In the genomic region with DNA sequence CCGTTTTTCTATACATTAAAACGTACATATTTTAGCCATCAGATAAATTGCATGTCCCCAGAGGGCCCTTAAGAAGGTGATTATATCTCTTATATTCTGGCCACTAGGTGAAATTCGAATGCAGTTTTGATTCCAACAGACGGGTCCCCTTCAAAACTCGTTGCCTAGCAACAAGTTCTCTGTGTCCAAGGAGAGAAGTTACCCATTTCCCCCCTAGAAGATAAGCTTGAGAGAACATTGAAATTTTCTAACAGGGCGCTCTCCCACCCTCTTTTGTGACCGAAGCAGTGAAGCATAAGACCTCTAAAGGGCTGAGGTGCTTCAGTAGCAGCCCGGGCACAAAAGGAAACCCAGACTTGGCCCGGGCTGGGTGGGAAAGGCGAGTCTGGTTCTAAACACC, we compare ENCODE assay signal across 7 mouse cellular contexts. TPM values are rescaled to one million over a fixed set of nuclear protein-coding genes. Genes with fewer than 3 reads are reported as not detected.
DNase-seq lines count a peak whose midpoint lies in the region; ATAC-seq and TF ChIP-seq lines count a peak whose summit lies in the region.

A gene (plus strand): TSS at position 324 of the 400 bp plus-strand sequence.

- TF ChIP-seq POLR2A in embryonic fibroblast, embryonic 13.5 days (IDR thresholded peaks at IDR 0.05; ENCODE audit: low read depth, low read length) = no peak

- H3K9me3 ChIP-seq in lung, postnatal 0 days (ENCODE audit: low read length) = no peaks in the 10 kb centered on the region
- H3K9me3 ChIP-seq in limb, embryonic 13.5 days = no peaks in the 10 kb centered on the region
- no peaks in the 10 kb centered on the region for H3K9me3 ChIP-seq in stomach, embryonic 14.5 days (ENCODE audit: control insufficient read depth, low read depth, low read length)

- H3K4me3 ChIP-seq in lung, postnatal 0 days (ENCODE audit: low read depth, low read length) = peak within 1 kb of the TSS; percentile 53
- peak within 1 kb of the TSS; percentile 58 for H3K4me3 ChIP-seq in embryonic fibroblast, embryonic 13.5 days (ENCODE audit: insufficient read depth, low read length)
- peak within 1 kb of the TSS; percentile 57 for H3K4me3 ChIP-seq in limb, embryonic 13.5 days
- peak within 1 kb of the TSS; percentile 49 for H3K4me3 ChIP-seq in stomach, embryonic 14.5 days (ENCODE audit: low read depth, low read length)

- 16% methylated on average over 10 of the region's 10 CpGs for WGBS in lung, postnatal 0 days
- WGBS in limb, embryonic 13.5 days = 19% methylated on average over 10 of the region's 10 CpGs
- WGBS in stomach, embryonic 14.5 days = 14% methylated on average over 10 of the region's 10 CpGs

- no peaks in the 10 kb centered on the region for H3K36me3 ChIP-seq in lung, postnatal 0 days (ENCODE audit: insufficient read depth, low read length)
- H3K36me3 ChIP-seq in limb, embryonic 13.5 days = no peaks in the 10 kb centered on the region
- H3K36me3 ChIP-seq in stomach, embryonic 14.5 days (ENCODE audit: control insufficient read depth, insufficient read depth, low read length) = no peaks in the 10 kb centered on the region

- peak; percentile 42 for DNase-seq in lung, postnatal 0 days (ENCODE audit: low spot score)
- DNase-seq in lung, postnatal 14 days = no peak
- DNase-seq in thymus, postnatal 0 days (ENCODE audit: low spot score) = no peak

- TF ChIP-seq EP300 in lung, postnatal 0 days (IDR thresholded peaks at IDR 0.05) = no peak

- no peaks in the 10 kb centered on the region for H3K27me3 ChIP-seq in lung, postnatal 0 days (replicated peaks; ENCODE audit: insufficient read depth, low read length)
- peaks cover 10% of the 10 kb centered on the region for H3K27me3 ChIP-seq in limb, embryonic 13.5 days
- H3K27me3 ChIP-seq in stomach, embryonic 14.5 days (ENCODE audit: control insufficient read depth, insufficient read depth, low read length) = no peaks in the 10 kb centered on the region

- peak within 1 kb of the TSS; percentile 76 for H3K4me2 ChIP-seq in lung, postnatal 0 days (replicated peaks; ENCODE audit: low read depth, low read length)
- H3K4me2 ChIP-seq in limb, embryonic 13.5 days (replicated peaks) = peak within 1 kb of the TSS; percentile 80
- peak within 1 kb of the TSS; percentile 74 for H3K4me2 ChIP-seq in stomach, embryonic 14.5 days (replicated peaks; ENCODE audit: low read depth, low read length)

- peaks cover 5% of the 10 kb centered on the region; the same call in 1 of the 2 replicates for H3K4me1 ChIP-seq in lung, postnatal 0 days (ENCODE audit: insufficient read depth, low read depth, low read length)
- H3K4me1 ChIP-seq in embryonic fibroblast, embryonic 13.5 days (ENCODE audit: control insufficient read depth, insufficient read depth, low read length) = no peaks in the 10 kb centered on the region
- peaks cover 5% of the 10 kb centered on the region; the same call in 1 of the 2 replicates for H3K4me1 ChIP-seq in limb, embryonic 13.5 days
- peaks cover 7% of the 10 kb centered on the region; the same call in 1 of the 2 replicates for H3K4me1 ChIP-seq in stomach, embryonic 14.5 days (ENCODE audit: control insufficient read depth, insufficient read depth, low read length)

- peak within 1 kb of the TSS; percentile 26; the same call in 1 of the 2 replicates for H3K9ac ChIP-seq in lung, postnatal 0 days (replicated peaks; ENCODE audit: low read depth)
- peak within 1 kb of the TSS; percentile 62 for H3K9ac ChIP-seq in limb, embryonic 13.5 days
- peak within 1 kb of the TSS; percentile 38 for H3K9ac ChIP-seq in stomach, embryonic 14.5 days (replicated peaks; ENCODE audit: low read depth, low read length)

- TF ChIP-seq CTCF in lung, postnatal 0 days (IDR thresholded peaks at IDR 0.05) = no peak
- TF ChIP-seq CTCF in embryonic fibroblast, embryonic 13.5 days (IDR thresholded peaks at IDR 0.05; ENCODE audit: borderline replicate concordance, insufficient read depth, low read length) = no peak

- H3K27ac ChIP-seq in lung, postnatal 0 days (ENCODE audit: low read length) = 0 out of 2 replicates have a peak within 1 kb of the TSS, but pooled peaks have one; percentile 26
- no peak within 1 kb of the TSS for H3K27ac ChIP-seq in embryonic fibroblast, embryonic 13.5 days (ENCODE audit: insufficient read depth, low read length)
- H3K27ac ChIP-seq in limb, embryonic 13.5 days = no peak within 1 kb of the TSS
- 0 out of 2 replicates have a peak within 1 kb of the TSS, but pooled peaks have one; percentile 21 for H3K27ac ChIP-seq in stomach, embryonic 14.5 days (ENCODE audit: low read length)

- no peak for ATAC-seq in lung, postnatal 0 days
- ATAC-seq in limb, embryonic 13.5 days (ENCODE audit: low FRiP score, low read depth) = 0 out of 2 replicates have a peak, but pooled peaks have one; percentile 13
- no peak for ATAC-seq in stomach, embryonic 14.5 days (ENCODE audit: insufficient number of reproducible peaks, insufficient read depth, low FRiP score, low read depth)
- no peak for ATAC-seq in activated CD4-positive, CD25-positive, alpha-beta regulatory T cell, adult 4 months

RNA-seq across cellular contexts. Expression of the gene that starts here (rescaled TPM):
- polyA plus RNA-seq in lung, postnatal 0 days (2015; fragmentation: Nextera tagmentation; extraction: Ambion mirVana) = 16.4 and 19.1 TPM in 2 replicates
- polyA plus RNA-seq in embryonic fibroblast, embryonic 13.5 days (2011; ENCODE audit: insufficient read length, low read depth, missing spikeins) = not detected in 2 replicates
- 0.89 and 1.7 TPM in 2 replicates for polyA plus RNA-seq in limb, embryonic 13.5 days (2015; fragmentation: Nextera tagmentation; extraction: Ambion mirVana)
- 4.0 and 5.4 TPM in 2 replicates for polyA plus RNA-seq in stomach, embryonic 14.5 days (2014; fragmentation: Nextera tagmentation; extraction: Ambion mirVana)
- polyA plus RNA-seq in thymus, postnatal 0 days (2015; fragmentation: Nextera tagmentation; extraction: Ambion mirVana) = 0.27 and 0.31 TPM in 2 replicates
- not detected for polyA plus RNA-seq in activated CD4-positive, CD25-positive, alpha-beta regulatory T cell, adult 4 months (2017; shearing (Covaris generic))

Comparison
In these comparisons a context has a peak if more than half of its experiments do, and no peak if none do; other contexts are left out.
1. H3K27ac ChIP-seq: peak in lung, postnatal 0 days (single experiment) and stomach, embryonic 14.5 days (single experiment); none in embryonic fibroblast, embryonic 13.5 days (single experiment) and limb, embryonic 13.5 days (single experiment).
2. Peak in every context shown above with its lines, with median percentiles within 50 percentile points of each other: H3K4me2 ChIP-seq, H3K4me3 ChIP-seq and H3K9ac ChIP-seq.